Mouse (Mus musculus) fat pad, adult 2 months (tissue): ENCODE measurements around the gene Mrps18b.

Source experiments
- DNase-seq: peaks from one replicate; pipeline ENCODE4 v3.0.0-alpha.2; 2011; ENCODE audit warnings: low read depth, low spot score; ENCODE audit errors: extremely low read depth

Gene Mrps18b

GRCm38 (mm10) chr17:35918276-35919059 lies 2.3 kb upstream of the Mrps18b start:
- no peak for DNase-seq

- no peak for DNase-seq
Measured at GRCm38 (mm10) chr17:35917463-35918251, 1.5 kb upstream of the Mrps18b start.

GRCm38 (mm10) chr17:35917143-35917462 lies 914 bp upstream of the Mrps18b start:
- no peak for DNase-seq

- no peak for DNase-seq
Measured at GRCm38 (mm10) chr17:35915538-35916296, 472 bp downstream of the Mrps18b start.

GRCm38 (mm10) chr17:35914975-35915374 lies 1.2 kb downstream of the Mrps18b start:
- DNase-seq: no peak

- no peak for DNase-seq
Measured at GRCm38 (mm10) chr17:35909919-35910369, 6.2 kb downstream of the Mrps18b start, which contains the start of gene Atat1. Gene Atat1 (minus strand): TSS chr17:35910075.

GRCm38 (mm10) chr17:35909186-35909918 lies 6.8 kb downstream of the Mrps18b start:
- DNase-seq: no peak

GRCm38 (mm10) chr17:35907609-35908008 lies 8.6 kb downstream of the Mrps18b start:
- DNase-seq: no peak

GRCm38 (mm10) chr17:35905587-35905986 lies 10.6 kb downstream of the Mrps18b start:
- no peak for DNase-seq

- no peak for DNase-seq
Measured at GRCm38 (mm10) chr17:35903992-35904355, 12.2 kb downstream of the Mrps18b start.

- no peak for DNase-seq
Measured at GRCm38 (mm10) chr17:35903343-35903991, 12.7 kb downstream of the Mrps18b start.

- DNase-seq: no peak
Measured at GRCm38 (mm10) chr17:35900636-35901035, 15.6 kb downstream of the Mrps18b start.

GRCm38 (mm10) chr17:35897644-35898573 lies 18.3 kb downstream of the Mrps18b start:
- DNase-seq: no peak

- no peak for DNase-seq
Measured at GRCm38 (mm10) chr17:35896781-35897643, 19.2 kb downstream of the Mrps18b start, which contains the start of gene 2310061I04Rik. Gene 2310061I04Rik (minus strand): TSS chr17:35897431.

GRCm38 (mm10) chr17:35887725-35888124 lies 28.5 kb downstream of the Mrps18b start:
- no peak for DNase-seq

GRCm38 (mm10) chr17:35883777-35884176 lies 32.4 kb downstream of the Mrps18b start:
- no peak for DNase-seq

- DNase-seq: no peak
Measured at GRCm38 (mm10) chr17:35882924-35883323, 33.3 kb downstream of the Mrps18b start.
